Comparison of ENCODE assay signal across 23 mouse cellular contexts in the genomic region with DNA sequence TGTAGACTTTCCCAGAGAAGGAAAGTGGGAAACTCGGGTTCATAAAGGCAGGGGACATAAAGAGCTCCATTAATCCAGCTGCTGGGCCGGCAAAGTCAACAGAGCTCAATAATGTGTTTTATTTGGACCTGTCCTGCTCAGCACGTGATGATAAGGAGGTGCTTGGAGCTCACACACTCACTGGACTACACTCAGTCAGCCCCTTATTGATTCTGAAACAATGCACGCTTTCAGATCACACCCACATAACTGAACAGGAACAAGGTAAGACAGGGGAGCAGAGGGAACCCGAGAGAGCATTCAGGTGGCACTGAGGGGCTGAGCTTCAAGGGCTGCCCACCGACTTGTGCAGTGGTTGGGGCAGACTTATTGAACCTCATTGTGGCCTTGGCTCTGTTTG.
DNase-seq lines count a peak whose midpoint lies in the region; ATAC-seq and TF ChIP-seq lines count a peak whose summit lies in the region.
"Had no signal": no experiment of that assay in that cellular context is flagged by ENCODE, and none has a peak within 500 bp of the region (broad histone marks: within the 10 kb centered on the region; RNA-seq: fewer than 3 reads in every experiment).

No protein-coding gene starts in this region.

- intact Hi-C loops in heart, adult 2 months (cut with DNase I) = no loop called here
- intact Hi-C loops in left cerebral cortex, postnatal 14 days (cut with DNase I) = no loop called here

- DNase-seq in heart, adult 2 months = no peak
- DNase-seq in midbrain, embryonic 10.5 days (ENCODE audit: low spot score) = no peak
- DNase-seq in lung, postnatal 25 days (ENCODE audit: low spot score) = peak; percentile 36
- no peak for DNase-seq in gastrocnemius, postnatal 25 days
- DNase-seq in left cerebral cortex, postnatal 14 days (ENCODE audit: low spot score in 2 of 2) = no peak
- DNase-seq: adrenal gland, postnatal 14 days; B cell, adult 2 months; cerebellum, adult 18-20 months; forebrain, postnatal 0 days; gastrocnemius, adult 2 months; heart, postnatal 4 days; kidney, adult 9 months; right cerebral cortex, postnatal 4 days had no signal

- no peak for ATAC-seq in heart, embryonic 14.5 days (ENCODE audit: insufficient number of reproducible peaks, insufficient read depth, low FRiP score, low read depth)
- no peak for ATAC-seq in midbrain, embryonic 15.5 days (replicated peaks)
- ATAC-seq: activated CD4-positive, CD25-positive, alpha-beta regulatory T cell, adult 4 months; forebrain, postnatal 0 days; hindbrain, postnatal 0 days; midbrain, embryonic 13.5 days; Patski had no signal

- H3K9ac ChIP-seq in heart, embryonic 14.5 days (ENCODE audit: low read length) = no peak overlapping the region
- no peak overlapping the region for H3K9ac ChIP-seq in heart, adult 2 months (ENCODE audit: low read depth, low read length)
- no peak overlapping the region for H3K9ac ChIP-seq in midbrain, embryonic 15.5 days
- H3K9ac ChIP-seq: embryonic facial prominence, embryonic 12.5 days; forebrain, postnatal 0 days; midbrain, embryonic 13.5 days; neural tube, embryonic 15.5 days had no signal

- H3K27me3 ChIP-seq in heart, embryonic 14.5 days (ENCODE audit: control insufficient read depth, insufficient read depth, low read length) = no peaks in the 10 kb centered on the region
- no peaks in the 10 kb centered on the region for H3K27me3 ChIP-seq in heart, adult 2 months (ENCODE audit: control insufficient read depth, insufficient read depth, low read length)
- H3K27me3 ChIP-seq in midbrain, embryonic 10.5 days (ENCODE audit: low read depth, poor library complexity, severe bottlenecking) = peaks cover 44% of the 10 kb centered on the region
- H3K27me3 ChIP-seq in midbrain, embryonic 15.5 days (replicated peaks) = no peaks in the 10 kb centered on the region; the same call in 1 of the 2 replicates
- H3K27me3 ChIP-seq: neural tube, embryonic 15.5 days; Patski had no signal

- no peak for TF ChIP-seq CTCF in heart, adult 2 months (IDR thresholded peaks at IDR 0.05)

- no peak overlapping the region for H3K4me3 ChIP-seq in heart, embryonic 14.5 days (ENCODE audit: control insufficient read depth in 1 of 2, insufficient read depth in 1 of 2, low read depth in 1 of 2, low read length in 2 of 2)
- H3K4me3 ChIP-seq in heart, adult 2 months = no peak overlapping the region
- no peak overlapping the region for H3K4me3 ChIP-seq in midbrain, embryonic 10.5 days
- H3K4me3 ChIP-seq in midbrain, embryonic 15.5 days = no peak overlapping the region
- H3K4me3 ChIP-seq: embryonic facial prominence, embryonic 12.5 days; gastrocnemius, adult 2 months; midbrain, embryonic 13.5 days; myocyte; neural tube, embryonic 15.5 days had no signal

- no peak for TF ChIP-seq EP300 in heart, adult 2 months (IDR thresholded peaks at IDR 0.05; ENCODE audit: insufficient read depth, low read depth, low read length)

- peaks cover 15 to 23% of the 10 kb centered on the region in 2 experiments for H3K4me1 ChIP-seq in heart, embryonic 14.5 days (ENCODE audit: control insufficient read depth in 2 of 2, insufficient read depth in 2 of 2, low read length in 2 of 2)
- H3K4me1 ChIP-seq in heart, adult 2 months (ENCODE audit: control insufficient read depth, insufficient read depth, low read length) = no peaks in the 10 kb centered on the region
- H3K4me1 ChIP-seq in midbrain, embryonic 10.5 days = peaks cover 72% of the 10 kb centered on the region
- peaks cover 2% of the 10 kb centered on the region; the same call in 1 of the 2 replicates for H3K4me1 ChIP-seq in midbrain, embryonic 15.5 days
- H3K4me1 ChIP-seq: neural tube, embryonic 15.5 days had no signal

- TF ChIP-seq POLR2A in heart, adult 2 months (IDR thresholded peaks at IDR 0.05; ENCODE audit: insufficient read depth, low read depth, low read length) = no peak

- H3K4me2 ChIP-seq in heart, embryonic 14.5 days (ENCODE audit: low read length) = 0 out of 2 replicates have a peak overlapping the region, but pooled peaks have one; percentile 31
- H3K4me2 ChIP-seq in midbrain, embryonic 15.5 days = no peak overlapping the region
- H3K4me2 ChIP-seq: embryonic facial prominence, embryonic 12.5 days; midbrain, embryonic 13.5 days; neural tube, embryonic 15.5 days had no signal

- H3K9me3 ChIP-seq in heart, embryonic 14.5 days (ENCODE audit: control insufficient read depth, low read length) = no peaks in the 10 kb centered on the region
- no peaks in the 10 kb centered on the region for H3K9me3 ChIP-seq in midbrain, embryonic 10.5 days (replicated peaks)
- H3K9me3 ChIP-seq in midbrain, embryonic 15.5 days = no peaks in the 10 kb centered on the region
- H3K9me3 ChIP-seq: embryonic facial prominence, embryonic 12.5 days; midbrain, embryonic 13.5 days; neural tube, embryonic 15.5 days had no signal

- no peaks in the 10 kb centered on the region for H3K79me2 ChIP-seq in heart, adult 2 months (replicated peaks; ENCODE audit: control insufficient read depth, insufficient read depth, low read length)

- no peak overlapping the region for H3K27ac ChIP-seq in heart, embryonic 14.5 days (replicated peaks in 1 of 2; ENCODE audit: control insufficient read depth in 1 of 2, insufficient read depth in 1 of 2, low read depth in 2 of 2, low read length in 2 of 2)
- H3K27ac ChIP-seq in heart, adult 2 months = no peak overlapping the region
- H3K27ac ChIP-seq in midbrain, embryonic 10.5 days (replicated peaks) = 0 out of 2 replicates have a peak overlapping the region, but pooled peaks have one; percentile 43
- H3K27ac ChIP-seq in midbrain, embryonic 15.5 days = no peak overlapping the region
- H3K27ac ChIP-seq: embryonic facial prominence, embryonic 12.5 days; gastrocnemius, adult 2 months; hindbrain, postnatal 0 days; macrophage; midbrain, embryonic 13.5 days; neural tube, embryonic 15.5 days had no signal

- 72% methylated on average over 6 of the region's 6 CpGs for WGBS in heart, embryonic 14.5 days
- WGBS in heart, adult 2 months = 65% methylated on average over 6 of the region's 6 CpGs
- 75% methylated on average over 6 of the region's 6 CpGs for WGBS in midbrain, embryonic 10.5 days
- WGBS in midbrain, embryonic 15.5 days = 75% methylated on average over 6 of the region's 6 CpGs

- H3K36me3 ChIP-seq in heart, embryonic 14.5 days (ENCODE audit: control insufficient read depth, insufficient read depth, low read length) = no peaks in the 10 kb centered on the region
- H3K36me3 ChIP-seq in heart, adult 2 months (ENCODE audit: control insufficient read depth, insufficient read depth, low read length) = no peaks in the 10 kb centered on the region
- no peaks in the 10 kb centered on the region for H3K36me3 ChIP-seq in midbrain, embryonic 10.5 days
- no peaks in the 10 kb centered on the region for H3K36me3 ChIP-seq in midbrain, embryonic 15.5 days (replicated peaks)
- H3K36me3 ChIP-seq: embryonic facial prominence, embryonic 12.5 days; midbrain, embryonic 13.5 days; neural tube, embryonic 15.5 days had no signal
